Mouse (Mus musculus) ES-E14 (cell line): ENCODE results near the gene Olfr1101. TPM values are rescaled to one million over a fixed set of nuclear protein-coding genes. Genes with fewer than 3 reads are reported as not detected.

Experiments used
- DNase-seq: peaks from one replicate; pipeline ENCODE4 v3.0.0-alpha.2; 2013; ENCODE audit warnings: low read depth, low spot score
- H3K27ac ChIP-seq: 2 replicates; pipeline ENCODE4 v1.5.1; 2012; ENCODE audit warnings: low read depth, mild to moderate bottlenecking, low read length, moderate library complexity, mixed read lengths; ENCODE audit not compliant: poor library complexity, insufficient read depth, severe bottlenecking
- H3K36me3 ChIP-seq: 2 replicates; pipeline ENCODE4 v1.6.1; 2012; ENCODE audit warnings: mild to moderate bottlenecking, low read length, moderate library complexity, mixed read lengths; ENCODE audit not compliant: control insufficient read depth, poor library complexity, insufficient read depth, severe bottlenecking
- H3K4me1 ChIP-seq, 2 experiments: fragments of 150-350 bp in 1 of 2; sonication (generic) in 1 of 2; 2 replicates each; pipeline ENCODE4 v1.6.1; 2012; ENCODE audit warnings: low read length in 2 of 2, mild to moderate bottlenecking in 1 of 2, mixed read lengths in 1 of 2; ENCODE audit not compliant: control insufficient read depth in 2 of 2, insufficient read depth in 2 of 2, poor library complexity in 1 of 2
- H3K4me3 ChIP-seq, 2 experiments: fragments of 150-350 bp in 1 of 2; sonication (generic) in 1 of 2; 2 replicates each; pipeline ENCODE4 v1.5.1; 2012; ENCODE audit warnings: low read length in 2 of 2, low read depth in 1 of 2, mild to moderate bottlenecking in 1 of 2, mixed read lengths in 1 of 2; ENCODE audit not compliant: insufficient read depth in 1 of 2, poor library complexity in 1 of 2, severe bottlenecking in 1 of 2
- H3K9ac ChIP-seq: 2 replicates; pipeline ENCODE4 v1.6.1; 2012; ENCODE audit warnings: low read depth, mild to moderate bottlenecking, low read length, mixed read lengths; ENCODE audit not compliant: poor library complexity, insufficient read depth, severe bottlenecking
- H3K9me3 ChIP-seq: fragments of 150-350 bp; sonication (generic); 2 replicates; pipeline ENCODE4 v1.6.1; 2012; ENCODE audit warnings: low read depth, mild to moderate bottlenecking, low read length; ENCODE audit not compliant: control insufficient read depth, insufficient read depth
- CHD2 ChIP-seq: IDR thresholded peaks from 2 replicates; pipeline ENCODE4 v1.6.1; 2014; ENCODE audit warnings: mild to moderate bottlenecking, low read depth, low read length, inconsistent platforms
- HCFC1 ChIP-seq: IDR thresholded peaks from 2 replicates; pipeline ENCODE4 v1.6.1; 2012; ENCODE audit warnings: low read length, inconsistent platforms, borderline replicate concordance; ENCODE audit not compliant: insufficient read depth
- MAFK ChIP-seq: IDR thresholded peaks from 2 replicates; pipeline ENCODE4 v1.6.1; 2014; ENCODE audit warnings: mild to moderate bottlenecking, low read depth, low read length, inconsistent platforms; ENCODE audit not compliant: insufficient read depth
- ZC3H11A ChIP-seq: IDR thresholded peaks from 2 replicates; pipeline ENCODE4 v1.6.1; 2012; ENCODE audit warnings: low read depth, mild to moderate bottlenecking, inconsistent platforms, low read length, borderline replicate concordance
- ZNF384 ChIP-seq: IDR thresholded peaks from 2 replicates; pipeline ENCODE4 v1.6.1; 2012; ENCODE audit warnings: low read depth, low read length, inconsistent platforms
- in situ Hi-C, 2 experiments: fragments of 600-800 bp; cut with MboI; formaldehyde crosslinking; loops; one replicate each; pipeline ENCODE4 v1.15.1; 2025; ENCODE audit warnings: low sequenced_read_pairs in 2 of 2, inconsistent platforms in 1 of 2; ENCODE audit not compliant: unreplicated experiment in 2 of 2
- total RNA-seq: library from RNA; depleted of rRNA; stranded (reverse); fragments of 300-350 nt; gene quantifications from 2 replicates; pipeline ENCODE4 v1.2.3, GENCODE M21; 2012; rRNA removed

The Olfr1101 gene
- total RNA-seq, 1 experiment: not detected

GRCm38 (mm10) chr2:86960593-86960992, 30.4 kb downstream of the Olfr1101 start, which contains the start of gene Olfr1099:
Gene Olfr1099 (minus strand): TSS chr2:86960693.
- TF ChIP-seq ZC3H11A: no peak
- TF ChIP-seq ZNF384: no peak
- no peak for TF ChIP-seq CHD2
- TF ChIP-seq HCFC1: no peak
- TF ChIP-seq MAFK: no peak
- H3K4me1 ChIP-seq: no peaks in the 10 kb centered on the region
- DNase-seq: no peak
- H3K27ac ChIP-seq: no peak within 1 kb of the TSS
- in situ Hi-C loops: no loop called here
- H3K4me3 ChIP-seq: no peak within 1 kb of the TSS
- H3K9ac ChIP-seq: no peak within 1 kb of the TSS
- no peaks in the 10 kb centered on the region for H3K36me3 ChIP-seq
- no peaks in the 10 kb centered on the region for H3K9me3 ChIP-seq

Other genes with a start within 250 kb of the Olfr1101 start
- gene Olfr1090, start 232.2 kb downstream of the Olfr1101 start, total RNA-seq: not detected in 2 replicates
- not detected in 2 replicates for gene Olfr1093, start 208.7 kb downstream of the Olfr1101 start, total RNA-seq
- not detected in 2 replicates for gene Olfr141, start 181.2 kb downstream of the Olfr1101 start, total RNA-seq
- not detected in 2 replicates for gene Olfr1094, start 166.6 kb downstream of the Olfr1101 start, total RNA-seq
- not detected in 2 replicates for gene Olfr1095, start 139.5 kb downstream of the Olfr1101 start, total RNA-seq
- not detected in 2 replicates for gene Gm13723, start 116.4 kb downstream of the Olfr1101 start, total RNA-seq
- not detected in 2 replicates for gene Olfr1097, start 99.0 kb downstream of the Olfr1101 start, total RNA-seq
- gene Olfr1098, start 66.7 kb downstream of the Olfr1101 start, total RNA-seq: not detected in 2 replicates
- not detected in 2 replicates for gene Olfr1099, start 30.5 kb downstream of the Olfr1101 start, total RNA-seq
- gene Olfr1100, start 11.3 kb downstream of the Olfr1101 start, total RNA-seq: not detected in 2 replicates
- not detected in 2 replicates for gene Olfr1102, start 7.2 kb upstream of the Olfr1101 start, total RNA-seq
- not detected in 2 replicates for gene Olfr1104, start 35.9 kb upstream of the Olfr1101 start, total RNA-seq
- not detected in 2 replicates for gene Olfr1105, start 45.3 kb upstream of the Olfr1101 start, total RNA-seq
- gene Olfr1106, start 61.1 kb upstream of the Olfr1101 start, total RNA-seq: not detected in 2 replicates
- not detected in 2 replicates for gene Olfr1107, start 84.6 kb upstream of the Olfr1101 start, total RNA-seq
- not detected in 2 replicates for gene Olfr1109, start 104.8 kb upstream of the Olfr1101 start, total RNA-seq
- not detected in 2 replicates for gene Olfr259, start 123.3 kb upstream of the Olfr1101 start, total RNA-seq
- gene Olfr1110, start 149.1 kb upstream of the Olfr1101 start, total RNA-seq: not detected in 2 replicates
- gene Olfr1111, start 161.4 kb upstream of the Olfr1101 start, total RNA-seq: not detected in 2 replicates
- gene Olfr1112, start 196.6 kb upstream of the Olfr1101 start, total RNA-seq: not detected in 2 replicates
- not detected in 2 replicates for gene Olfr1113, start 217.7 kb upstream of the Olfr1101 start, total RNA-seq